Mouse (Mus musculus) midbrain, postnatal 0 days (tissue): ENCODE data around the gene Celsr1. TPM values are rescaled to one million over a fixed set of nuclear protein-coding genes. Genes with fewer than 3 reads are reported as not detected.
"Not testable (repeated sequence)": the region's sequence is repeated elsewhere in the genome, so short reads cannot be mapped to it uniquely, and the experiment has no call there.

Experiments
- ATAC-seq: fragments of 200-750 bp; cut with Nextera tagmentation; 2 replicates; pipeline ENCODE4 v1.8.0; 2017; ENCODE audit warnings: moderate number of reproducible peaks, mild to moderate bottlenecking, moderate TSS enrichment, moderate library complexity; ENCODE audit not compliant: low FRiP score
- DNase-seq: peaks from one replicate; pipeline ENCODE4 v3.0.0-alpha.2; 2015; ENCODE audit warnings: low spot score
- H3K27ac ChIP-seq: fragments of 300-500 bp; sonication (generic); 2 replicates; pipeline ENCODE4 v1.5.1; 2014; ENCODE audit warnings: low read depth, mild to moderate bottlenecking, low read length, mixed read lengths
- H3K27me3 ChIP-seq: fragments of 300-500 bp; sonication (generic); 2 replicates; pipeline ENCODE4 v1.6.1; 2014; ENCODE audit warnings: low read length, control low read depth, mixed read lengths; ENCODE audit not compliant: insufficient read depth
- H3K36me3 ChIP-seq: fragments of 300-500 bp; sonication (generic); 2 replicates; pipeline ENCODE4 v1.6.1; 2014; ENCODE audit warnings: low read length, control low read depth, mixed read lengths; ENCODE audit not compliant: insufficient read depth
- H3K4me1 ChIP-seq: fragments of 300-500 bp; sonication (generic); 2 replicates; pipeline ENCODE4 v1.6.1; 2014; ENCODE audit warnings: mild to moderate bottlenecking, control low read depth, antibody characterized with exemption, low read length, mixed read lengths; ENCODE audit not compliant: insufficient read depth
- H3K4me2 ChIP-seq: fragments of 300-500 bp; sonication (generic); 2 replicates; pipeline ENCODE4 v1.6.1; 2014; ENCODE audit warnings: low read depth, mild to moderate bottlenecking, low read length, mixed read lengths; ENCODE audit not compliant: poor library complexity, severe bottlenecking
- H3K4me3 ChIP-seq: fragments of 300-500 bp; sonication (generic); 2 replicates; pipeline ENCODE4 v1.5.1; 2014; ENCODE audit warnings: low read depth, mild to moderate bottlenecking, low read length, moderate library complexity
- H3K9ac ChIP-seq: fragments of 300-500 bp; sonication (generic); replicated peaks from 2 replicates; pipeline ENCODE4 v1.6.1; 2014; ENCODE audit warnings: mild to moderate bottlenecking, low read length, moderate library complexity, mixed read lengths; ENCODE audit not compliant: poor library complexity, severe bottlenecking
- H3K9me3 ChIP-seq: fragments of 300-500 bp; sonication (generic); 2 replicates; pipeline ENCODE4 v1.6.1; 2016; ENCODE audit warnings: low read length, control low read depth
- CTCF ChIP-seq: IDR thresholded peaks from 2 replicates; pipeline ENCODE4 v1.5.1; 2016; ENCODE audit warnings: antibody characterized with exemption, mild to moderate bottlenecking
- WGBS: fragments of 180-500 bp; shearing (Covaris S2); extraction: QIAGEN DNeasy Blood & Tissue Kit; methylation state at CpG from one replicate; pipeline ENCODE4 v1.1.7; 2014; 5-methylcytosine and 5-hydroxymethylcytosine counted together
- polyA plus RNA-seq: library from polyadenylated mRNA; unstranded; fragments of >200 nt; fragmentation: Nextera tagmentation; extraction: Ambion mirVana; gene quantifications from 2 replicates; pipeline ENCODE4 v1.2.1, GENCODE M21; 2015
- total RNA-seq: library from RNA; depleted of rRNA; stranded (reverse); fragments of >200 nt; gene quantifications from 2 replicates; pipeline ENCODE4 v1.2.3, GENCODE M21; 2014

Celsr1 gene
- total and polyA plus RNA-seq, 2 experiments from 2014 or later = 0.79 to 15.0 TPM

GRCm38 (mm10) chr15:85878848-85879497 is 154.6 kb downstream of the Celsr1 start, which contains the start of gene Trmu:
Trmu (plus strand) TSS chr15:85879312.
- Histone ChIP-seq H3K4me3 (peak within 1 kb of the TSS; percentile 76), H3K36me3 (peaks cover 13% of the 10 kb centered on the region; the same call in 1 of the 2 replicates), H3K27ac (peak within 1 kb of the TSS; percentile 94), H3K9me3 (no peaks in the 10 kb centered on the region), H3K4me1 (peaks cover 6% of the 10 kb centered on the region; the same call in 1 of the 2 replicates), H3K4me2 (peak within 1 kb of the TSS; percentile 92), H3K9ac (peak within 1 kb of the TSS; percentile 83), H3K27me3 (no peaks in the 10 kb centered on the region)
- peak; percentile 79 for TF ChIP-seq CTCF
- DNase-seq (peak; percentile 97), ATAC-seq (peak; percentile 95)
- 3% methylated on average over 42 of the region's 50 CpGs for WGBS

- no peak for ATAC-seq
- no peak overlapping the region for H3K9ac ChIP-seq
Measured at GRCm38 (mm10) chr15:85877336-85877735, 156.2 kb downstream of the Celsr1 start.

GRCm38 (mm10) chr15:85867696-85868095 is 165.9 kb downstream of the Celsr1 start:
- 0 out of 2 replicates have a peak, but pooled peaks cover 3% of the 10 kb centered on the region for H3K36me3 ChIP-seq
- 41% methylated on average over 6 of the region's 6 CpGs for WGBS
- DNase-seq (peak; percentile 72), ATAC-seq (no peak)
- no peak overlapping the region for H3K27ac ChIP-seq
- H3K9me3 ChIP-seq = no peaks in the 10 kb centered on the region
- H3K4me2 ChIP-seq = no peak overlapping the region
- no peak overlapping the region for H3K4me3 ChIP-seq
- TF ChIP-seq CTCF = peak; percentile 86
- H3K27me3 ChIP-seq = no peaks in the 10 kb centered on the region
- H3K4me1 ChIP-seq = no peaks in the 10 kb centered on the region
- no peak overlapping the region for H3K9ac ChIP-seq

More at GRCm38 (mm10) chr15:85877336-85877735, 156.2 kb downstream of the Celsr1 start:
- Histone ChIP-seq H3K27me3 (no peaks in the 10 kb centered on the region), H3K4me1 (peaks cover 6% of the 10 kb centered on the region; the same call in 1 of the 2 replicates), H3K36me3 (0 out of 2 replicates have a peak, but pooled peaks cover under 1% of the 10 kb centered on the region), H3K9me3 (no peaks in the 10 kb centered on the region), H3K4me3 (no peak overlapping the region), H3K4me2 (no peak overlapping the region), H3K27ac (no peak overlapping the region)
- WGBS = 93% methylated on average over 7 of the region's 7 CpGs
- no peak for DNase-seq
- no peak for TF ChIP-seq CTCF

- H3K36me3 ChIP-seq, DNase-seq, H3K9me3 ChIP-seq, H3K27ac ChIP-seq, H3K4me3 ChIP-seq, H3K4me2 ChIP-seq, ATAC-seq, H3K9ac ChIP-seq, H3K4me1 ChIP-seq, H3K27me3 ChIP-seq: not testable (repeated sequence)
- 90% methylated on average over 7 of the region's 7 CpGs for WGBS
Measured at GRCm38 (mm10) chr15:85865913-85866312, 167.7 kb downstream of the Celsr1 start.

DNA sequence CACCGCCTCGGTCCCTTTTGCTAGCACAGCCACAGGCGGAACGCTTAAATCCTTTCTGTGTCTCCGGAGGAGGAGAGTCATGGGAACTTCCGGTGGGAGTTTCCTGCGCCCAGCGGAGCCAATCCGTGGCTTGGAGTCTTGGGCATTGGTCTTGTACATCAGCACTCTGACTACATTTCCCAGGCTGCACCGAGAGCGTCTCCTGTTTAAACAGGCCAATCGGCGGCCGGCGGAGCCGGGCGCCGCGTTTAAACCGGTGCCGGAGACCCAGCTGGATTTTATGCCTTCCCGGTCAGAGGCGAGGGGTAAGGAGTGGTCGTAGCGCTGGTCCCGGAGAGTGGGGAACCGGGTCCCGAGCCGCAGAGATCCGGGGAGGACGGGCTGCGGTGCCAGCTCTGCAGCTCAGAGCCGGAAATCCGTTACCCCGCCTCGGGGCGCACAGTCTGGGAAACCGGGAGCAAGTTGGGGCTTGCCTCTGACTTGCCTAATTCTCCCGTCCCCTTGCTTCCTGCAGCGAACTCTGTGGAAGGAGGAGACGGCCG is 174.0 kb downstream of the Celsr1 start, which contains the start of gene Gtse1:
Gtse1 (plus strand) TSS at position 256 of the 542 bp plus-strand sequence.
- no peaks in the 10 kb centered on the region for H3K36me3 ChIP-seq
- TF ChIP-seq CTCF = no peak

GRCm38 (mm10) chr15:85858980-85859489 is 174.5 kb downstream of the Celsr1 start:
- H3K9ac ChIP-seq = peak overlapping the region; percentile 79
- peak overlapping the region; percentile 55 for H3K4me3 ChIP-seq
- H3K36me3 ChIP-seq = no peaks in the 10 kb centered on the region
- DNase-seq (no peak), ATAC-seq (peak; percentile 62)
- peak overlapping the region; percentile 86 for H3K27ac ChIP-seq
- no peaks in the 10 kb centered on the region for H3K27me3 ChIP-seq
- no peak for TF ChIP-seq CTCF
- H3K9me3 ChIP-seq = no peaks in the 10 kb centered on the region
- 8% methylated on average over 15 of the region's 15 CpGs for WGBS
- peak overlapping the region; percentile 91 for H3K4me2 ChIP-seq
- peaks cover 3% of the 10 kb centered on the region; the same call in 1 of the 2 replicates for H3K4me1 ChIP-seq

More for the DNA sequence above, 174.0 kb downstream of the Celsr1 start, which contains the start of gene Gtse1:
- under 1% methylated on average over 42 of the region's 42 CpGs for WGBS
- peak; percentile 97 for ATAC-seq
- peak; percentile 99 for DNase-seq
- Histone ChIP-seq H3K4me3 (peak within 1 kb of the TSS; percentile 55), H3K4me2 (peak within 1 kb of the TSS; percentile 91), H3K27ac (peak within 1 kb of the TSS; percentile 86), H3K27me3 (no peaks in the 10 kb centered on the region), H3K4me1 (peaks cover 3% of the 10 kb centered on the region; the same call in 1 of the 2 replicates), H3K9ac (peak within 1 kb of the TSS; percentile 79), H3K9me3 (no peaks in the 10 kb centered on the region)
